Mouse (Mus musculus): ENCODE data around the gene Exoc3l. TPM values are rescaled to one million over a fixed set of nuclear protein-coding genes. Genes with fewer than 3 reads are reported as not detected.

The Exoc3l gene
- total RNA-seq (2014; fragmentation: Nextera tagmentation) (0.64 and 7.1 TPM in 2 replicates), total RNA-seq (2017) (0.27 TPM in 1 of 2 replicates, not detected in the other)

GRCm38 (mm10) chr8:105295895-105296573, at the start of gene Exoc3l:
Gene Exoc3l, minus strand, starts transcription at chr8:105296101.
- no peak for ATAC-seq (replicated peaks; ENCODE audit: low FRiP score, low TSS enrichment, poor library complexity, severe bottlenecking)

- no peak for ATAC-seq (replicated peaks; ENCODE audit: low FRiP score, low TSS enrichment, poor library complexity, severe bottlenecking)
Observed at GRCm38 (mm10) chr8:105345061-105345975, 49.4 kb upstream of the Exoc3l start.

- no peak for ATAC-seq (replicated peaks; ENCODE audit: low FRiP score, low TSS enrichment, poor library complexity, severe bottlenecking)
Observed at GRCm38 (mm10) chr8:105343791-105344574, 48.1 kb upstream of the Exoc3l start.

- ATAC-seq (replicated peaks; ENCODE audit: low FRiP score, low TSS enrichment, poor library complexity, severe bottlenecking), result no peak
Observed at GRCm38 (mm10) chr8:105342768-105343167, 46.9 kb upstream of the Exoc3l start.

- no peak for ATAC-seq (replicated peaks; ENCODE audit: low FRiP score, low TSS enrichment, poor library complexity, severe bottlenecking)
Observed at GRCm38 (mm10) chr8:105341399-105341798, 45.5 kb upstream of the Exoc3l start.

- peak; percentile 60 for ATAC-seq (replicated peaks; ENCODE audit: low FRiP score, low TSS enrichment, poor library complexity, severe bottlenecking)
Observed at GRCm38 (mm10) chr8:105339886-105340635, 44.2 kb upstream of the Exoc3l start.

GRCm38 (mm10) chr8:105338992-105339391, 43.1 kb upstream of the Exoc3l start:
- ATAC-seq (replicated peaks; ENCODE audit: low FRiP score, low TSS enrichment, poor library complexity, severe bottlenecking), result no peak

- ATAC-seq (replicated peaks; ENCODE audit: low FRiP score, low TSS enrichment, poor library complexity, severe bottlenecking), result no peak
Observed at GRCm38 (mm10) chr8:105336373-105337130, 40.7 kb upstream of the Exoc3l start.

GRCm38 (mm10) chr8:105332523-105332922, 36.6 kb upstream of the Exoc3l start:
- ATAC-seq (replicated peaks; ENCODE audit: low FRiP score, low TSS enrichment, poor library complexity, severe bottlenecking), result no peak

- ATAC-seq (replicated peaks; ENCODE audit: low FRiP score, low TSS enrichment, poor library complexity, severe bottlenecking), result no peak
Observed at GRCm38 (mm10) chr8:105331931-105332330, 36.0 kb upstream of the Exoc3l start.

GRCm38 (mm10) chr8:105331469-105331868, 35.6 kb upstream of the Exoc3l start:
- no peak for ATAC-seq (replicated peaks; ENCODE audit: low FRiP score, low TSS enrichment, poor library complexity, severe bottlenecking)

GRCm38 (mm10) chr8:105330325-105330724, 34.4 kb upstream of the Exoc3l start:
- ATAC-seq (replicated peaks; ENCODE audit: low FRiP score, low TSS enrichment, poor library complexity, severe bottlenecking), result no peak

- no peak for ATAC-seq (replicated peaks; ENCODE audit: low FRiP score, low TSS enrichment, poor library complexity, severe bottlenecking)
Observed at GRCm38 (mm10) chr8:105326968-105327367, 31.1 kb upstream of the Exoc3l start.

GRCm38 (mm10) chr8:105326141-105326672, 30.3 kb upstream of the Exoc3l start, which contains the start of the genes Lrrc29 and Tmem208:
Gene Lrrc29, minus strand, starts transcription at chr8:105326278.
Gene Tmem208, plus strand, starts transcription at chr8:105326354.
- ATAC-seq (replicated peaks; ENCODE audit: low FRiP score, low TSS enrichment, poor library complexity, severe bottlenecking), result peak; percentile 86

GRCm38 (mm10) chr8:105325641-105326093, 29.8 kb upstream of the Exoc3l start:
- ATAC-seq (replicated peaks; ENCODE audit: low FRiP score, low TSS enrichment, poor library complexity, severe bottlenecking), result peak; percentile 5; the same call in 1 of the 2 replicates

GRCm38 (mm10) chr8:105323183-105323582, 27.3 kb upstream of the Exoc3l start:
- ATAC-seq (replicated peaks; ENCODE audit: low FRiP score, low TSS enrichment, poor library complexity, severe bottlenecking), result peak; percentile 64

GRCm38 (mm10) chr8:105318662-105319190, 22.8 kb upstream of the Exoc3l start:
- ATAC-seq (replicated peaks; ENCODE audit: low FRiP score, low TSS enrichment, poor library complexity, severe bottlenecking), result no peak

GRCm38 (mm10) chr8:105317941-105318340, 22.0 kb upstream of the Exoc3l start:
- no peak for ATAC-seq (replicated peaks; ENCODE audit: low FRiP score, low TSS enrichment, poor library complexity, severe bottlenecking)

Measured in megakaryocyte-erythroid progenitor cell, adult 5-6 weeks (primary cell).